Mouse (Mus musculus): Measurements from ENCODE around the gene Flrt1.
"Not testable (repeated sequence)": the region's sequence is repeated elsewhere in the genome, so short reads cannot be mapped to it uniquely, and the experiment has no call there.

Gene Flrt1

DNA sequence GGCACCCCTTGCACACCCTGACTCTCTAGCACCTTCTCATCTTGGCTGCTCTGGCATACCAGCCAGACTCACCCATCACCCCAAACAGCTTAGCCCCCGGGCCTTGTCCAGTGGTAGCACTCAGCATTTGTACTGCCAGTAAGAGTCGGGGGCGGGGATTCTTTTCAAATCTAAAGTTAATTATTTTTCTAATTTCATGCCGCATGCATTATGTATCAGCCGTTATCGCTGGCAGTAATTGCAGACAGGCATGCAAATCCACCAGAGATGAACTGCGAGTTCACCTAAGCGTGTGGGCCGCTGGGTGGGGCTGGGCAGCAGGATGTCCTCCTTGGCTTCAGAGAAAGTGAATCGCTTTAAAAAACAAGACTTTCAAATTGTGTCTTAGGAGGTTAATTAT lies 3.5 kb downstream of the Flrt1 start:
- DNase-seq = no peak

GRCm38 (mm10) chr19:7099620-7100155 lies 5.8 kb downstream of the Flrt1 start:
- no peak for DNase-seq

- no peak for DNase-seq
Observed at GRCm38 (mm10) chr19:7092756-7093155, 12.8 kb downstream of the Flrt1 start.

DNA sequence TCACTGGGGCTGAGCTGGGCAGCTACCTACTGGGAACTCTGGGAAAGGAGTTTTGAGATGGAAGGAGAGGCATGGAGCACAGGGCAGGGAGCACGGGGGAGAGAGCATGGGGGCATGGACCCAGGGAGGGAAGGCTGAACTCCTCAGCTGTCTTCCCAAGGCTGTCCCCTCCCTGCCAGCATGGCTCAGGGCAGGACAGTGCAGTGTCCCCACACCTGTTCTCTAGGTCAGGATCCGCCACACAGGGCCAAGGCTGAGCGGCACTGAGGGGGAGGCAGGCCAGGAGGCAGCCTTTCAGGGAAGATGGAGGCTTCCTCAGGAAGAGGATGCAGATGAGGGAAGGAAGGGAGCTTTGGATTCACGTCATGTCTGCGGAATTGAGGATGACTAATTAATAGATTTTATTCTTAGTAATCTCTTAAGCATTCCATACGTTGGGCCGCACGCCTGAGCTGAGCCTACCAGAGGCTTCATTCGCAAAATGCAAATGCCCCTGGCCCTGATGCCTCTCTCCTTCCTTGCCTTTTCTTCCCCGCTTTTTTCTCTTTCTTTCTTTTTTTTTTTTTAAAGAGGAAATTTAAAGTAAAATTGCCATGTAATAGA lies 14.0 kb downstream of the Flrt1 start:
- DNase-seq = no peak

DNA sequence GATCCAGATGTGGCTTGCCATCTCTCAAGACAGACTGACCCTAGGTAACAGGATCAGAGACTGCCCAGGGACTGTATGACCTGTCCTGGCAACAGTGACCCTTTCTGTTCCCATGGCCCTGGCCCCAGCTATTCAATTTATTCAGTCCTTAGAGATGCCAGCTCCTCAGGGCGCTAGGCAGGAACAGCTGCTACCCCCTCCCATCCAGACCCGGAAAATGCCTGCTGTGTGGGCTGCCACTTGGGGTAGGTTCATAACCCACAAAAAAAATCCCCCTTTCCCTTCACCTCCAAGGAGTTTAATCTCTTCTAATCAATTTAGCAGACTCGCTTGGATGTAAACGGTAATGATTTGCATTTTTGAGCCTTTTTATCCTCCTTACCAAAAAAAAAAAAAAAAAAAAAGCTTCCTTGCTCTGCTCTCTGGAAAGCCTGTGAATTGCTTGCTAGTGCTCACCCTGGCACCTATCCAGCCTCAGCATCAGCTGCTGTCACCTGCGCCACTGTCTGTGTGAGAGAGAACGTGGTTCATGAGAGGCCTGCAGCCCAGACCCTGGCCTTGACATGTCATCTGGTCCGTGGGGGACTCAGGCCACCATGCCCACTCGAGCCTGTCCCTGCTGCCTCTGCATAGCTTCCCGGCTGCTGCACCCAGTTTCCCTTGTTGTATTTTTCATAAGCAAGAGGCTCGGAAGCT lies 15.0 kb downstream of the Flrt1 start:
- DNase-seq = no peak

DNA sequence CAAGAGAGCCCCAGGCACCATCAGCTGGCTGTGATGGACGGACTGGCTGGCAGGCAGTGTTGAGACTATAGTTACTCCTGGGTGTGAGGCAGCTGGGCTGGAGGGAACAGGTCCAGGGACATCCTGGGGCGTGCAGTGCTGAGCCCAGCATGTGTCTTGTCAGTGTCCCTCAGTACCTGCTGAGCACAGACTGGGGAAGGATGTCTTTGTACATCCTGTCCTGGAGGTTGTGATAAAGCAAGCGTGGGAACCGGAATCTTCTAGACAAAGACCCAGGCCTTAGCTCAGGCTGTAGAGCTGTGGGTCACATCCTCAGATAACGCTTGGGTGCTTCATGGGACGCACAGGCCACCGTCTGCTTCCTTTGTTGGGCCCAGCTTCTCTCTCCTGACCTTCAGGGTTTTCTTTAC lies 15.7 kb downstream of the Flrt1 start:
- DNase-seq = no peak

GRCm38 (mm10) chr19:7089050-7089449 lies 16.5 kb downstream of the Flrt1 start:
- no peak for DNase-seq

DNA sequence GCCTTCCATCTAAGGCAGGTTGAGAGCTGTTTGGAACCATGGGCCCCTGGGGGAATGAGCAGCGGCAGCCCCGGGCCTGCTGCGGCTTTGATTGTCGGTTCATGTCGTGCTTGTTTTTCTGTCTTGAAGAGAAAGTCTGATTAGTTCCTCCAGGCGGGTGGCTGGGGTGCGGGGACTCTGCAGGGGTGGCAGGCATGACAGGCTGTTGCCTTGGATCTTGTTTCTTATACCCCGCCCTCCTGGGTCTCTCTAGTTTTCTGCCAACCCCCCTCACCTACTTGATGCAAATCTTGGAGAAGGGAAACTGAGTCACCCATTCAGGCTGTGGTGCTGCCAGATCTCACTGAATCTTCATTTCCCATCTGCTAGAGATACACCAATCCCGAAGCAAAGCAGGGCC lies 17.0 kb downstream of the Flrt1 start:
- no peak for DNase-seq

- DNase-seq = no peak
Observed at GRCm38 (mm10) chr19:7084734-7085133, 20.8 kb downstream of the Flrt1 start.

DNA sequence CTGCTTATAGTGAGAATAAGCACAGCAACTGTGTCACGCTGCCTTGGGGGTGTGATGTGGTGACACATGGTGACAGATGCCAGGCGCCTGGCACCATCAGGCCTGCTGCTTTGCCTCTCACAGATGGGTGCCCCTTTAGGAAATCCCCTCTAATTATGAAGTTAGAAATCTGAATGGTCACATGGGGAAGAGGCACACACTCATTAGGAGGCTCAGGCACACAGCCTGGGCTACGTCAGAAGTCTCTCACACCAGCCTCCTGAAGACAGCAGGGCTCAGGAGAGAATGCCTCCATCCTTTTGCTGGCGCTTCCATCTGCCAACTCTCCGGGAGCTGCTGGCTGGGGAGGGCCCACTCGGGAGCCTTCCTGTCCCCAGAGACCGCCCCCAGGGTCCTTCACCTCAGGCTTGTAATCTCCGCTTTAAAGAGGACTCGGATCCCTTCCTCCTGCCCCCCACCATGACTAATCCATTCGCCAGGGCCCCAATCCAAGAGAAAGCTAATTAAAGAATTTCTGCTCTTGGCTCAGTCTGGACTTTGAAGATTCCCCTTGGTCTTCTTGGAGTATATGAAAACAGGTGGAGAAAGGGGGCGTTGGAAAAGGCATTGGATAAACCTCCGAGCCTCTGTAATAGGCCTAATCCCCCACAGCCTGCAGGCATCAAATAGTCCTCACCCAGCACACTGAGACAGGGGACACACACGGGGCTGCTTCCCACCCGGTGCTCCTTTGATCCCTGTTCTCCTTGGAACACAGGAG lies 22.3 kb downstream of the Flrt1 start:
- no peak for DNase-seq

DNA sequence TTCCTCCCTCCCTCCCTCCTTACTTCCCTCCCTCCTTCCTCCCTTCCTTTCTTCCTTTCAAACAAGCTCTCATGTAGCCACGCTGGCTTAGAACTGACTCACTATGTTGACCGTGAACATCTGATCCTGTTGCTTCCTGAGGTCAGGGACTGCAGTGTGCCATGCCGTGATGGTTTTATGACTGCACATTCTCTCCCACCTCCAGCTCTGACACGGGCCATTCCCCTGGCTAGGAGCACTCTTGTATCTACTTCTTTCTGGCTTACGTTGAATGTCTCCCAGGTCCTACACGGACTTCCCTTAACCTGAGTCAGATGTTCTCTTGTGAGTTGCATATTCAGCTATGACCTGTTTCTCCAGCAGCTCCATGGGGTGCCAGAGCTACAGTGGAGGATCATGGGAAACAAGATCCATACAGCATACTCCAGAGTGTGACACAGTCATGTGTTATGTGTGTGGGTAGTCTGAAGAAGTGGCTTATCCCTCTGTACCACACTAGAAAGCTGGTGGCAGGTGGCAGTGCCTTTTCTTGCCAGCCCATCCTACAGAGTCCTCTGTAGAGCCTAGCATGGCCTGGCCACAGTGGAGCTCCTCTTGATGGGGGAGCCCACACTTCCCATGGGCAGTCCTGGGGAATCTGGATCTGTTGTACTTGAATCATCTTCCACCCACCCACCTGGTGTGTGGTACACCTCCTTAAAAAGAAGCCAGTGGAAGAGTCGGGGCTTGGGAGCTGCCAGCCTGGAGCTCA lies 23.8 kb downstream of the Flrt1 start:
- DNase-seq = no peak

GRCm38 (mm10) chr19:7078271-7078670 lies 27.3 kb downstream of the Flrt1 start:
- DNase-seq = no peak

- no peak for DNase-seq
Observed at GRCm38 (mm10) chr19:7077666-7078065, 27.9 kb downstream of the Flrt1 start.

DNA sequence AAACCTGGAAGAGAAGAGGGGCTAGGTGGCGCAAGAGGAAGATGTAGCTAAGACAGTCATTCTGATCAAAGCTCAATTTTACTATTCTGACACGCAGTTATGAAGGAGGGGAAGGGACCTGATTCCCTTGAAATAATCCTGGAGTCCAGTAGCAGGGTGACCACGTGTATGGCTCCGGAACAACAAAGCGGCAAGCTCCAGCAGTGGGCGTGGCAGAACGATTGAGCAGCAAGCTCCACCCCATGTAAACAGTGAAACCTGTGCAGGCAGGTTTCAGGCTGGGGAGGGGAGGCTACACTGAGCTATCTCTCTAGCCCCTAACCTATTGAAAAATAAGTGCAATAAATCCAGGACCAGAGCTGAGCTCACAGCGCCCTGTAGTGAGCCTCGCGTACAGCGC lies 30.2 kb downstream of the Flrt1 start:
- DNase-seq = not testable (repeated sequence)

- DNase-seq = no peak
Observed at GRCm38 (mm10) chr19:7073997-7074781, 31.3 kb downstream of the Flrt1 start.

GRCm38 (mm10) chr19:7072221-7072620 lies 33.3 kb downstream of the Flrt1 start:
- no peak for DNase-seq

DNA sequence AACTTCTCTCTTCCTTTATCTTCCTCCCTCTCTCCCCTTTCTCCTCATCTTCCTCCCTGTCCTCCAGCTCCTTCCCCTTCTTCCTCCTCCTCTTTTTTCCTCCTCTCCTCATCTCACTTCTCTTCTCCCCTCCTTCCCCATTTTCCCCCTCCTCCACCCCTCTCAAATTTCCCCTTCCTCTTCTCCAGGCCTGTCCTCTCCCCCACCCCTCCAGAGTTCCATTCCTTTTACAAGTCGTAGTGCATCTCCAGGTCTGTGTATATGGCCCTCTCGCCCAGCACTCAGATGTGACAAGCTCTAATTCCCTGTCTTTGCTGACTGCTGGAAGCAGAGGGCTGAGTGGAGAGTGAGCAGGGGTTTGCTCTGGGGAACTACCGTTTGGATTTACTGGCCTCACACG lies 34.8 kb downstream of the Flrt1 start:
- DNase-seq = no peak

DNA sequence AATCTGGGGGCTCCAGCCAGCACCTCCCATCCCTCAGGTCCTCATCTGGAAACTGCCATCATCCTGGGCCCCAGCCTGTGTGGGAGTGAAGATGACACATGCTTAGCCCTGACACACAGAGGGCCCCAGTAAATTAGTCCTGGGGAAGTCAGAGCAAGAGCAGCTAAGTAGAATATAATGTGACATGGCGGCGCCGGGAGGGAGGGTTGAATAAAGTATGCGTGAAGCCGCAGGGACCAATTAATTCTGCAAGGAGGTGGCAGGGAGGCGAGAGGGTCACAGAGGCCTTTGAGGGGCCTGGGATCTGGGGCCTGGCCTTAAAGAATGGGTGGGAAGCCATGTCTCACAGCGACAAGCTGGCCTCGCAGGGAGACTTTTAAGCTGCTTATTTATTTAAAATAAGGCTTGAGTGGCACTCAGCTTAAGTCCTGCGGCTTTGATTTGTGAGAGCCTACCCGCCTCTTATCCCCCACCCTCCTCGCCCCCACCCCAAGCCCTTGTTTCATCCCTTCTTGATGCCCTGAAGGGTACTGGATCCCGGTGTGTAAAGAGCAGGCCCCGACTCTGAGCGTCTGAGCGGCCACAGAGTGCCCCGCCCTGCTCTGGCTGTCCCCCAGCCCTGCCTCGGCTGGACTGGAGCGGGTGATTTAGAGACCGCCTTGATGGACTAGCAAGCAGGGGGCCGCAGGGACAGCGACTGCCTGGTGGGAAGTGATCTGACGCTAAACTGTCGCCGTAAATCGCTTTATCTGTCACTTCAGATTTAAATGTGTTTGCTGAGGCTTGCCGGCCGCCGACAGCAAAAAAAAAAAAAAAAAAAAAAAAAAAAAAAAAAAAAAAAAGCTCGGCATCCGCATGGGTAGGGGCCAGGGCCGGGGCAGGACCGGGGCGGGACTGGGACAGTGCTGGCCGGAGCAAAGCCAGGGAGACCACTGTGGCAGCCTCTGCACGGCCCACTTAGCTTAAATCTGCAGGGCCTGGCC lies 35.5 kb downstream of the Flrt1 start:
- peak; percentile 71 for DNase-seq

DNA sequence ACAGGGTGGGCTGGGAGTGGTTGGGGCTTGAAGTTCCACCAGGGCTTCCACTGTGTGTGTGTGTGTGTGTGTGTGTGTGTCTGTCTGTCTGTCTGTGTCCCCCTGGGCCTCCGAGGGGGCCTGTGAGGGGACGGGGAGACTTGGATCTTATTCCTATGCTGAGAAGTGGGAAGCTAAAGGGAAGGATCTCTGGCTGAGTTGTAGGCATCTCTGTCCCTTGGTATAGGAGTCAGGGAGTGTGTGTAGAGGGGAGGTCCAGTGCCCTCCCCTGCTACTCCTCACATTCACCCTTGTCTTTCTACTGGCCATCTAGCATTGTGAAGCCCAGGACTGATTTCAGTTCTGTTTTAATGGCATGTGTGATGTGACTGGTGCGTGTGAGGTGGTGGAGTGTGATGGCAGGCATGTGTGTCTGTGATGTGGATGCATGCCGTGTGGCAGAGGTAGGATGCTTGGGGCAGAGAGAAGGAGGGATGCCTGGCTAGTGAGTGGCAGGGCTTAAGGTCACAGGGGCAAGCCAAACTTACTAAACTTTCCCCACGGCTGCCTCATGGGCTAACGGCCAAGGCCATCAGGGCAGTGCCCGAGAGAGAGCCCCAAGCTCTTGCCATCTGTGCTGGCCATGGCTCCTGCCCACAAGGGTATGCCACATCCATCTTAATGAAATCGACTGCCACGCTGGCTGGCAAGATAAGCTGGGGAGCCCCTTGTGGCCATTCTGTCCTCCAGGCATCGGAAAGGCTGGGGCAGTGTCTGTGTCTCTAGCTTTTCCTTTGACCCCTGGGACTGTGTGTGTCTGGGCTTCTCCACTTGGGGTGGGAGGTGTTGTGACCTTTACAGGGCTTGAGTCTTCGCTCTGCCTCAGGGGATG lies 36.6 kb downstream of the Flrt1 start:
- DNase-seq = no peak

DNA sequence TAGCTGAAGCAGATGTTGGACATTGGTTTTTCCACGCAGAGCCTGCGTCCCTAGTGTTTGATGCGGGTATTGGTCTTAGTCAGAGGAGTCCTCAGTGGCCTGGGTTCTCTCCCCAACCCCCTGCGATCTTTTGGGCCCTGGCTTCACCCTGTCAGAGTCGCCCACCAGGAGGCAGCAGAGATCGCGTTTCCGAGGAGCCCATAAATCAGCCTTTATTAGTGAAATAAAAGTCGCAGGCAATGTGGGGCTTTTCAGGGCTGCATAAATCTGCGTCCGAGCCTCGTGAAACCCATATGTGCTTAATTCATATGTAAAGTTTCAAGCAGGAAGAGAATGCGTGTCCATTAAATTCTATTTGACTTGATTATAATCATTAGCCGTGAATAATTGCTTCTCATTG lies 37.4 kb downstream of the Flrt1 start:
- peak; percentile 88 for DNase-seq
